Mouse (Mus musculus): ENCODE measurements around the gene Gm7138. TPM values are rescaled to one million over a fixed set of nuclear protein-coding genes. Genes with fewer than 3 reads are reported as not detected.
"Not testable (repeated sequence)": the region's sequence is repeated elsewhere in the genome, so short reads cannot be mapped to it uniquely, and the experiment has no call there.

Gm7138 gene
- not detected in 2 replicates for polyA plus RNA-seq (2014; fragmentation: Nextera tagmentation; extraction: Ambion mirVana)

- H3K27ac ChIP-seq (ENCODE audit: low read depth, low read length); H3K36me3 ChIP-seq (ENCODE audit: control insufficient read depth, insufficient read depth, low read length); H3K9ac ChIP-seq (ENCODE audit: low read length); H3K4me3 ChIP-seq (ENCODE audit: low read depth, low read length); H3K9me3 ChIP-seq (replicated peaks; ENCODE audit: control insufficient read depth, low read length); H3K4me2 ChIP-seq (ENCODE audit: low read length); DNase-seq (ENCODE audit: low spot score); H3K27me3 ChIP-seq (replicated peaks; ENCODE audit: control insufficient read depth, insufficient read depth, low read length); ATAC-seq; H3K4me1 ChIP-seq (ENCODE audit: control insufficient read depth, insufficient read depth, low read length): not testable (repeated sequence)
- 60% methylated on average over 1 of the region's 1 CpGs for WGBS
These were observed at the start of gene Gm7138 for GRCm38 (mm10) chr10:77776844-77777243. Gene Gm7138 (minus strand): TSS chr10:77776944.

DNA sequence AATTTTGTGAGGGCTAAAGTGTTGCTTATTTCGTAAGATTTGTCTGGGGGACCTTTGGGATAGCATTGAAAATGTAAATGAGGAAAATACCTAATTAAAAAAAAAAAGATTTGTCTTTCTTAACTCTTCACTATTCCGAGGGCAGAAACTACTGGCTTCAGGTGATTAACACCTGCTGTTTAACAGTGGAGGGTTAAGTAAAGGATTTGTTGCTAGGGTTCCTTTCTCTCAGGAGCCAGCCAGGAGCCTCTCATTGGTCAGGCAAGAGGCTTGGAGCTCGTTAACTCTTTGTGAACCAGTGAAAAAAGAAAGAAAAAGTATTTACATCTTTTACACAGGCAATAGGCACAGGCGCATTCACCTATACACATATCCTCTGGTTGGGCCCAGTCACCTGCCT, 42.5 kb upstream of the Gm7138 start:
- H3K9ac ChIP-seq (ENCODE audit: low read length), result no peak overlapping the region
- 0 out of 2 replicates have a peak, but pooled peaks cover 2% of the 10 kb centered on the region for H3K9me3 ChIP-seq (replicated peaks; ENCODE audit: control insufficient read depth, low read length)
- 14% methylated on average over 4 of the region's 4 CpGs for WGBS
- ATAC-seq, result no peak
- no peak overlapping the region for H3K4me2 ChIP-seq (ENCODE audit: low read length)
- H3K4me3 ChIP-seq (ENCODE audit: low read depth, low read length), result no peak overlapping the region
- no peak overlapping the region for H3K27ac ChIP-seq (ENCODE audit: low read depth, low read length)
- peak; percentile 20 for DNase-seq (ENCODE audit: low spot score)
- H3K36me3 ChIP-seq (ENCODE audit: control insufficient read depth, insufficient read depth, low read length), result no peaks in the 10 kb centered on the region
- H3K27me3 ChIP-seq (replicated peaks; ENCODE audit: control insufficient read depth, insufficient read depth, low read length), result no peaks in the 10 kb centered on the region
- H3K4me1 ChIP-seq (ENCODE audit: control insufficient read depth, insufficient read depth, low read length), result no peaks in the 10 kb centered on the region

DNA sequence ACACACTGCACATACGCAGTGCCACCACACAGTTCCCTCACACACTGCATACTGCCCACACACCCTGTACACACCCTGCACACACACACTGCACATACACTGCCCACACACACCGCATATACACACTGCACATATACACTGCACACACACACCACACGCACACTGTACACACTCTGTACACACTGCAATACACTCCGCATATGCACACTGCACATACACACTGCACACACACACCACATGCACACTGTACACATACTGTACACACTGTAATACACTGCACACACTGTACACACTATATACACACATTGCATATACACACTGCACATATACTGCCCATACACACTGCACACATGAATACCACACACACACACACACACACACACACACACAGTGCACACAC, 41.8 kb upstream of the Gm7138 start:
- ATAC-seq (no peak), DNase-seq (ENCODE audit: low spot score) (no peak)
- Histone ChIP-seq H3K4me3 (ENCODE audit: low read depth, low read length) (no peak overlapping the region), H3K4me2 (ENCODE audit: low read length) (no peak overlapping the region), H3K36me3 (ENCODE audit: control insufficient read depth, insufficient read depth, low read length) (no peaks in the 10 kb centered on the region), H3K9me3 (replicated peaks; ENCODE audit: control insufficient read depth, low read length) (no peaks in the 10 kb centered on the region), H3K27me3 (replicated peaks; ENCODE audit: control insufficient read depth, insufficient read depth, low read length) (no peaks in the 10 kb centered on the region), H3K9ac (ENCODE audit: low read length) (no peak overlapping the region), H3K4me1 (ENCODE audit: control insufficient read depth, insufficient read depth, low read length) (no peaks in the 10 kb centered on the region), H3K27ac (ENCODE audit: low read depth, low read length) (no peak overlapping the region)
- WGBS, result 93% methylated on average over 4 of the region's 4 CpGs

- H3K4me1 ChIP-seq (ENCODE audit: control insufficient read depth, insufficient read depth, low read length), result no peaks in the 10 kb centered on the region
- no peaks in the 10 kb centered on the region for H3K9me3 ChIP-seq (replicated peaks; ENCODE audit: control insufficient read depth, low read length)
- no peak overlapping the region for H3K4me3 ChIP-seq (ENCODE audit: low read depth, low read length)
- DNase-seq (ENCODE audit: low spot score) (no peak), ATAC-seq (0 out of 2 replicates have a peak, but pooled peaks have one; percentile 5)
- 25% methylated on average over 5 of the region's 5 CpGs for WGBS
- H3K27ac ChIP-seq (ENCODE audit: low read depth, low read length), result no peak overlapping the region
- no peak overlapping the region for H3K4me2 ChIP-seq (ENCODE audit: low read length)
- no peaks in the 10 kb centered on the region for H3K27me3 ChIP-seq (replicated peaks; ENCODE audit: control insufficient read depth, insufficient read depth, low read length)
- H3K9ac ChIP-seq (ENCODE audit: low read length), result no peak overlapping the region
- no peaks in the 10 kb centered on the region for H3K36me3 ChIP-seq (ENCODE audit: control insufficient read depth, insufficient read depth, low read length)
These were observed 38.8 kb upstream of the Gm7138 start for GRCm38 (mm10) chr10:77815514-77815913.

GRCm38 (mm10) chr10:77814382-77814781, 37.6 kb upstream of the Gm7138 start, which contains the start of gene Gm2696:
Gene Gm2696 (plus strand): TSS chr10:77814682.
- Histone ChIP-seq H3K9me3 (replicated peaks; ENCODE audit: control insufficient read depth, low read length) (no peaks in the 10 kb centered on the region; the same call in 1 of the 2 replicates), H3K27ac (ENCODE audit: low read depth, low read length) (no peak within 1 kb of the TSS), H3K9ac (ENCODE audit: low read length) (no peak within 1 kb of the TSS), H3K4me2 (ENCODE audit: low read length) (no peak within 1 kb of the TSS), H3K36me3 (ENCODE audit: control insufficient read depth, insufficient read depth, low read length) (no peaks in the 10 kb centered on the region), H3K27me3 (replicated peaks; ENCODE audit: control insufficient read depth, insufficient read depth, low read length) (no peaks in the 10 kb centered on the region), H3K4me3 (ENCODE audit: low read depth, low read length) (no peak within 1 kb of the TSS), H3K4me1 (ENCODE audit: control insufficient read depth, insufficient read depth, low read length) (no peaks in the 10 kb centered on the region)
- no peak for ATAC-seq
- 58% methylated on average over 4 of the region's 4 CpGs for WGBS
- DNase-seq (ENCODE audit: low spot score), result no peak

DNA sequence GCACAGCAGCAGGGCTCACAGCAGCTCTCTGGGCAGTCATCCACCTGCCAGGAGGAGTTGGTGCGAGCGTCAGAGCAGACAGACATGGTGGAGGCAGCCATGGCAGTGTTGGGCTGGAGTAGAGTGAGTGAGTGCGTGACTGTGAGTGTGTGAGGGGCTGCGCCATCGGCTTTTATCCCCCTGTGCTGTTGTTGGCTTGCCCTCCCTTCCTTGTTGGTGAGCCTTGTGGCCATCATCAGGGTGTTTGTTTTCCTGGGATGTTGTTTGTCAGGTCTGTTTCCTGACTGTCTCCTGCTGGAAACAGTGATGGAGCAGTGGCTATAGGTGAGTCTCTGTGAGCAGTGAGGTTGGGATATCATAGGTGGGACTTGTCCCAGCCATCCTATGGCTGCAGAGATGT, 35.0 kb upstream of the Gm7138 start, which contains the start of gene Gm9507:
Gm9507 (minus strand) TSS at position 101 of the 400 bp plus-strand sequence.
- WGBS, result 57% methylated on average over 5 of the region's 5 CpGs
- no peak for DNase-seq (ENCODE audit: low spot score)

DNA sequence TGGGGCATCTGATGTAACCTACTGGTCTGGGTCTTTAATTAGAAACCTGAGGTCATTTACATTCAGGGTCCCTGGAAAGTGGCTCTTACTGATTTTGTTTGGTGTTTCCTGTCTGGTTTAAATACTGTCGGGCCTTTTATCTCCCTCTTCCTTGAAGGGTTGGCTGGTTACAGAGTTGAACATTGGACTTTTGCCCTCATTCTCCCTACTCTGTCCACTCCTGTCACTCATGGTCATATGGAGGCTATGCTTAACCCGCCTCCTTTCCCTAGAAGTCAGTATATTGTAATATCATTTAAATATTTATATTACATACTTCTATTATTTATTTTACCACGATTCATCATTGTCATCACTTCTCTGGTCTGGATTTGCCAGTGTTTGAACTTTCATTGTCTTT, 27.4 kb upstream of the Gm7138 start:
- Histone ChIP-seq H3K27ac (ENCODE audit: low read depth, low read length) (no peak overlapping the region), H3K4me3 (ENCODE audit: low read depth, low read length) (no peak overlapping the region), H3K4me1 (ENCODE audit: control insufficient read depth, insufficient read depth, low read length) (no peaks in the 10 kb centered on the region), H3K9ac (ENCODE audit: low read length) (no peak overlapping the region), H3K27me3 (replicated peaks; ENCODE audit: control insufficient read depth, insufficient read depth, low read length) (no peaks in the 10 kb centered on the region), H3K36me3 (ENCODE audit: control insufficient read depth, insufficient read depth, low read length) (no peaks in the 10 kb centered on the region), H3K9me3 (replicated peaks; ENCODE audit: control insufficient read depth, low read length) (no peaks in the 10 kb centered on the region), H3K4me2 (ENCODE audit: low read length) (no peak overlapping the region)
- no peak for DNase-seq (ENCODE audit: low spot score)
- ATAC-seq, result no peak
- 82% methylated on average over 3 of the region's 3 CpGs for WGBS

More for the DNA sequence above, 35.0 kb upstream of the Gm7138 start, which contains the start of gene Gm9507:
- Histone ChIP-seq H3K4me3 (ENCODE audit: low read depth, low read length) (no peak within 1 kb of the TSS), H3K4me1 (ENCODE audit: control insufficient read depth, insufficient read depth, low read length) (no peaks in the 10 kb centered on the region), H3K9ac (ENCODE audit: low read length) (no peak within 1 kb of the TSS), H3K4me2 (ENCODE audit: low read length) (no peak within 1 kb of the TSS), H3K9me3 (replicated peaks; ENCODE audit: control insufficient read depth, low read length) (no peaks in the 10 kb centered on the region; the same call in 1 of the 2 replicates), H3K27me3 (replicated peaks; ENCODE audit: control insufficient read depth, insufficient read depth, low read length) (no peaks in the 10 kb centered on the region), H3K36me3 (ENCODE audit: control insufficient read depth, insufficient read depth, low read length) (no peaks in the 10 kb centered on the region), H3K27ac (ENCODE audit: low read depth, low read length) (no peak within 1 kb of the TSS)
- no peak for ATAC-seq

GRCm38 (mm10) chr10:77798921-77799508, 22.3 kb upstream of the Gm7138 start, which contains the start of gene Gm19668:
Gene Gm19668 (minus strand): TSS chr10:77799133.
- Histone ChIP-seq H3K9ac (ENCODE audit: low read length) (no peak within 1 kb of the TSS), H3K9me3 (replicated peaks; ENCODE audit: control insufficient read depth, low read length) (no peaks in the 10 kb centered on the region), H3K27ac (ENCODE audit: low read depth, low read length) (peak within 1 kb of the TSS; percentile 58), H3K36me3 (ENCODE audit: control insufficient read depth, insufficient read depth, low read length) (no peaks in the 10 kb centered on the region), H3K4me3 (ENCODE audit: low read depth, low read length) (no peak within 1 kb of the TSS), H3K4me2 (ENCODE audit: low read length) (no peak within 1 kb of the TSS), H3K27me3 (replicated peaks; ENCODE audit: control insufficient read depth, insufficient read depth, low read length) (no peaks in the 10 kb centered on the region), H3K4me1 (ENCODE audit: control insufficient read depth, insufficient read depth, low read length) (no peaks in the 10 kb centered on the region)
- WGBS, result 64% methylated on average over 8 of the region's 8 CpGs
- no peak for ATAC-seq
- DNase-seq (ENCODE audit: low spot score), result no peak

- not testable (repeated sequence) for H3K9me3 ChIP-seq (replicated peaks; ENCODE audit: control insufficient read depth, low read length); H3K36me3 ChIP-seq (ENCODE audit: control insufficient read depth, insufficient read depth, low read length); H3K4me3 ChIP-seq (ENCODE audit: low read depth, low read length); ATAC-seq; H3K4me1 ChIP-seq (ENCODE audit: control insufficient read depth, insufficient read depth, low read length); H3K27me3 ChIP-seq (replicated peaks; ENCODE audit: control insufficient read depth, insufficient read depth, low read length); H3K4me2 ChIP-seq (ENCODE audit: low read length); DNase-seq (ENCODE audit: low spot score); H3K9ac ChIP-seq (ENCODE audit: low read length)
- peak overlapping the region; percentile 58 for H3K27ac ChIP-seq (ENCODE audit: low read depth, low read length)
- 32% methylated on average over 3 of the region's 3 CpGs for WGBS
These were observed 21.6 kb upstream of the Gm7138 start for GRCm38 (mm10) chr10:77798164-77798920.

Data from forebrain, embryonic 14.5 days (tissue).